Mouse (Mus musculus): ENCODE measurements around the gene G430095P16Rik.

G430095P16Rik gene

DNA sequence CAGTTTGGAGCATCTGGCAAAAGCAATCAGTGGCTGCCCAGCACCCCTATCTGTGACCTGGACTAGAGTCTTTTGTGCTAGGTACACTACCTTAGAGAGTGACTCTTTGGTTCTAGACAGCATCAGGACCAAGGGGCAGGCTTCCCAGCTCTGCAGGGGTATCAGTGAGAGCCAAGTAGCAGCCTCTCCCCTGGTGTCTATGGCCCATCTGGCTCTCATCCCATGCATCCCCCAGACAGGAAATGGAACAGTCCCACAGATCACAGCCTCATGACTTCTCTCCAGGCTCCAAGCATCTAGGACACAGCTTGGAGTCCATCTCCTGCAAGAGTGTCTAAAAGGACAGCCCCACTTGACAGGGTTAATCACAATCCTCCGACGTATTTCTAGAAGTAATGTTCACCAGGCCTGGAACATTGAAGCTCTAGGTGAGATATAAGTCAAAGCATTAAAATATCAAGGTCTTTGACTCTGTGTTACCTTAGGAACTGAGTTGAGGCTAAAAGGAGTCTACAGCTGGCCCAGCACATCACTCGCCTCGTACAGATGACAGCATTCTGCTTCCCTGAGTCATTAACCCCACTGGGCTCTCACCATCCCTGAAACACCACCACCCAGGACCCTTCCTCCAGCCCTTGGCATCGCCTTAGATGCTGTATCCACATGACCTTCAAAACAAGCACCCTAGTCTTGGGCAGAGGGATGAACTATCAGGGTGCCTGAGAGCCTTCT is 3.7 kb upstream of the G430095P16Rik start:
- no peak for DNase-seq (ENCODE audit: low read depth, low spot score)

DNA sequence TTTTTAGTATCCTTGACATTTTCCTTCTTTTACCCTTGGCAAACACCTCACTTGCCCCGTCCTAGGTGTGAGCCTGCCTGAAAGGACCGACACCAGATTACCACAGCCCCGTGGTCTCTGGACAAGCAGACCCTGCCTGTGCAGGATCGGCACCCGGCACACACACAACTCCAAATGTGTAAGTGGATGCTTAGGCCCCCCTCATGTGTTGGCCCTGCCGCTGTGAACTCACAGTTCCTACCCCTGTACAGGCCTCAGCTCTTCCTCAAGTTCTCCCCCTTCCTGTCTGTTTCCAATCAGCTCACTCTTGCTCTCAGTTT is 317 bp upstream of the G430095P16Rik start:
- no peak for DNase-seq (ENCODE audit: low read depth, low spot score)

DNA sequence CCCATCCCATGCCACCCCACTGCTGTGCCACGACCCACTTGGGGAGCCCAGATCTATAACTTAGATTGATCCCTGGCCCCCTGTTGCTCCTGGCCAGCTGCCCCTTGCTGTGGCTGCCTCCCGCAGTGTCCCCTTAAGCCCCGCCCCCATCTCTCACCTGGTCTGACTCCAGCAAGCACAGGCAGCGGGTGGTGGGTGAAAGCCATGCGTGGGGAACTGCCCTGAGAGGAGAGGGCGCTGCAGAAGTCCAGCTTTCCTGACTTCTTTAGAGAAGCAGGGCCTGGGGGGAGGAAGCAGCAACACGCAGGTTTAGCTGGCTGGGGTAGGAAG is 729 bp downstream of the G430095P16Rik start:
- no peak for DNase-seq (ENCODE audit: low read depth, low spot score)

DNA sequence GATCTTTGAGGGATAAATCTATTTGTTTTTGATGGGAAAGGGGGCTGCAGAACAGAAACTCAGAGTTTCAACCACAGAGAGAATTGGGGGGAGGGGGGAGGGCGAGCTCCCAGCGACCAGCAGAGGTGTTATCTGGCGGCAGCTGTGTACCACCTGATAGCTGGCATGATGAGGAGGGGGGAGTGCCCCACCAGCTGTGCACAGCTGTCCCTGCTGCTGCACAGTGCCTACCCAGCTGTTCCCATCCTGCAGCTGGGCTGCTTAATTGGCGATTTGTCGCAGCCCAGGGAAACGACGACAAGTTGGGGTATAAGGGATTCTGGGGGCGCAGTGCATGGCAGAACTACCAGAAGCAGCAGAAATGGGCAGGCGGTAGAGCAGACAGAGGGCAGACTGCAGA is 1.9 kb downstream of the G430095P16Rik start:
- no peak for DNase-seq (ENCODE audit: low read depth, low spot score)

DNA sequence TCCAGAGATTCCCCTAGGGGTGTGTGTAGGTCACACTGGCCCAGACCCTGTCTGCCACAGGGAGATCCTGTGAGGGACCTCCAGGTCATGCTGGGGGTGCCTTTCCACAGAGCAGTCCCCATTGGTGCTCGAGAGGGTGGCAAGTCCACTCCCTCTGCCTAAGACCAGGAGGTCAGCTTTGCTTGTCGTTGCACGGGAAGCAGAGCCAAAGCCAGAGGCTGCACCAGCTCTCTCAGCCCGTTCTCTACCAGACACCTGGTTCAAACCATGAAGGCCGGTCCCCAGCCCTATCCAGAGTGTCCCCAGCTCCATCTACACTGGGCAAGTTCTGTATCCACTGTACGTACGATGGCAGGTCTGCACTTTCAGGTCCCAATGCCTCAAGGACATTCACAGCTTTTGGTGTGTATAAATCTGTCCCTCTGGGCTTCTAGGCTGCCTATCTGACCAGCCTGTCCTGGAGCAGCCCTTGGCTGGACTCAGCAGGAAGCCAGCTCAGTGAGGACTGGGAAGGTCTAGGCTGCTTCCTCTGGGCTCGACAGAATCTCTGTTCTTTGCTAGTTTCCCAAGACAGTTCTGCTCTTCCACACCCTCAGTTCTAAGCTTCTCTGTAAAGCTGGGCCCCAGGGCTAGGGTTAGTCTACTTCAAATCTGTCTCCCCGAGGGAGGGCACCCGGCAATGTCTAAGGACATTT is 2.6 kb downstream of the G430095P16Rik start:
- DNase-seq (ENCODE audit: low read depth, low spot score), result no peak

DNA sequence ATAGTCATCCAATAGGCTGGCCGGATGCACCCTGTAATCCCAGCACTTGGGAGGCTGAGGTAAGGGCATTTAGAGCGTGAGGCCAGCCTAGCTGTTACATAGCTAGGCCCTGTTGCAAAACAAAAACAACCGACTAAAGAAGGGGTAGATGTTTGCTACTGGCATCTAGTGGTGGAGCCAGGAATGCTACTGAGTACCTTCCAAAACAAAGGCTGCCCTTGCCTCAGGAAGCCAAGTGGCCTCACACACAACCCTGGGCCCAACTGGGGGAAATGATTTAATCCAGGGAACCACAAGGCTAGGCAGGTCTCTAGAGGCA is 3.1 kb downstream of the G430095P16Rik start:
- DNase-seq (ENCODE audit: low read depth, low spot score), result no peak

DNA sequence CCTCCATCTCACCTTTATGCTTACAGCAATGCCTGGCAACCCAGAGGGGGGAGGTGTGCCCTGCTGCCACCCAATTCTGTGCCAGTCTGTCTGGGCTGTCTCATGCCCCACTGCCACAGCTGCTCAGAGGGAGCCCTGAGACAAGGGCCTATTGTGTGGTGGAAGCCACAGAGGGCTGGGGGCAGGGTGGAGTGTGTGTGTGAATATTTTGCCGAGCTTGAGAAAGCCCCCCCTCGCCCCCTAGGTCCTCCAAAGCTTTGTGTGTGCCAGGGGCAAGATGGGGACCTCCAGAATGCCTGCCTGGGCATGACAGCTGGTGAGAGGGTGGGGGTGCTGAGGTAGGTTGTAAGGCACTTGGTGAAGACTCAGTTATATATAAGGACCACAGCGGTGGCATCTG is 5.7 kb downstream of the G430095P16Rik start:
- no peak for DNase-seq (ENCODE audit: low read depth, low spot score)

DNA sequence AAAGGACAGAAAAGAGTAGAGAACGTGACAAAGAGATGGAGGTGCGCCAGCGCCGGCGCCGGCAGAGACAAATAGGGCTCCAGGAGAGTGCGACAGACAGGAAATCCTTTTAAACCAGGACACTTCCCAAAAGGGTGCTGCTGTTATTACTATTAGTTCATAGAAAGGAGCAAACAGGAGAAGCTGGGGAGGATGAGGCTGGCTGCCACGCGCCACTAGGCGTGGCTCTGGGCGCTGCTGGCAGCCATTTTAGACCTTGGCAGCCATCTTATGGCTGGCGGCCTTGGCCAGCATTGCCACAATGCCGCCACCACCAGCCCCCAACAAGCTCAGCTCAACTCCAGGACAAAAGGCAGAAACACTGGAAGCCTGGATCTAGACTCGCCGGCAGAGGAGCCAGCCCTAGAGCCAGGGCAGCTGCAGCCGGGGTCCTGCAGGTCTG is 7.1 kb downstream of the G430095P16Rik start:
- no peak for DNase-seq (ENCODE audit: low read depth, low spot score)

DNA sequence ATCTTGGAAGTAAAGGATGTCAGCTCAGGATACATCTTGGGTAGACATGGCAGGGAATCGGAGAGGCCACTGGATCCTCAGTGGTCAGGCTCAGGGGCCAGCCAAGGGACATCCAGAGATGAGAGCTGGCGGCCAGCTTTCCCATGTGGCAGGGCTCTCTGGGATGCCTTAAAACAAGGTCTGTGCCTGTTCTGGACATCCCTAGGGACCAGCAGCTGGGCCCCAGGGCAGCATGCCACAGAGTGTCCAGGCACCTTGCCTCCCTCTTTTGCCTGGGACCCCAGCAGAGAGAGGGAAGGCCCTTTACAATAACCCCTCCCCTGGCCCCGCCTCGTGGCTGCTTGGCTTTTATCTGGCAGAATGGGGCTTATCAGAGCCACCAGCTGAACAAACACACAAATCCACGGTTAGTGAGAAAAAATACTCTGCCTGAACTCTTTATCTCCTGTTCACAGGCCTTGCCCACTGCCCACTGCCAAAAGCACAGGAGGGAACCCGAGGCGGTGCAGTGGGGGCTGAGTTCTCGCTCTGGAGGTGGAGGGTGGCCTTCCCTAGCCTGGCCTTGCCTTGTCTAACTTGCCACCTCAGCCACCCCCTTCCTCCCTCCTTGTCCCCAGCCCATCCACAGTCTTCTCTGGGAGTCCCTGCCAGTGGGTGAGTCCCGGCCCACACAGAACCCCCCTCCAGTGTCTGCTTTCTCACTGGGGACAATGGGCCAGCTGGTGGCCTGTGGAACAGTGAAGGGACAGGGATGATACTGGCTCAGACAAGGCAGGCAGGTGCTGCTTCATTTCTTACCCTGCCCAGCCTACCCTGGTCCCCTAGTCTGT is 7.9 kb downstream of the G430095P16Rik start:
- no peak for DNase-seq (ENCODE audit: low read depth, low spot score)

DNA sequence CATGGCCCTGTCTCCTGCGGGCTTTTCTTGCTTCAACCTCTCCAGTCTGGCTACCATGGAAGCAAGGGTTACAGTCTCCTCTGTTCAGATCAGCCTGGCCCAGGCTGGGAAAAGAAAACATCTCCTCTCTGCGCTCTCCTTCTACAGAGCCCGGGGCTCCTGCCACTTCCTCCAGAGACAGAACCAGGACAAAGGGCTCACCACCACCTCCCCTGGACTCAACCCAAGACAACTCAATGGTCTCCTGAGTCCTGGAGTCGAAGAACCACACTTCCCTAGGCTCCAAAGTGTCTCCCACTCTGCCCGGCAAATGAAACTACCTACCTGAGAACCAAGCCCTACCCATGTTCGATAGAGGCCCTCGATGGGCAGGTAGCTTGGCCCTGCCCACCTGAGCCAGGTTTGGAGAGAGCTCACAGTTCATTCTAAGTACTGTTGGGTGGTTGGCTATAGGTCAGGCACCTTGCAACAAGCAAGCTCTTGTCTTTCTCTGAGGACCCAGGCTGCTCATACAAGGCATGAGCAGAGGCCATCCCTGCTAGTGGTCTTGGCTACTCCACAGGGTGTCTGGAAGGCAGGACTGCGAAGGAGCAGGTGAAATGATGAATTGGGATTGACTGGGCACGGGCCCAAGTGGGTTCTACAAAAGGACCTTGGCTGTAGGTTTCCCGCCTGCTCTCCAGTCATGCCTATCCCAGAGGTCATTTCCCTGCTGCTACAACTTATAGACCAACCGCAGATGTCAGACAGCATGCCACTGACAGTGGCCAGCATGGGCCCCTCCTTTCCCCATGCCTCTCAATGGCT is 8.8 kb downstream of the G430095P16Rik start:
- DNase-seq (ENCODE audit: low read depth, low spot score), result no peak

DNA sequence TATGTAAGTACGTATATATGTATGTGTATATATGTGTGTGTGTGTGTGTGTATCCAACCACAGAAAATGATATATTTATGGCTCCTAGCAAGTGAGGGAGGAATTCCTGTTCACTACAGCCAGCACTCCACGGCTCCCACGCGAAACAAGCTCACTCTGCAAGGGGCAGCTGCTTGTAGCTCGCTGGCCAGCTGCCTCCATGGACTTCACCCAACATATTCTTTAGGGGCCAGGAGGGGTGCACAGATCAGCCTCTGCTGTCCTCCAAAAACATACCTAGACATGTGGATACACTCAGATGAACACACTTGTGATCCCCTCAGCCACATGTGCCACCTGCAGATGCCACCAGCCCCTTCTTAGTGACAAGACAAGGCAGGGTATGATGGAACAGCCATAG is 9.7 kb downstream of the G430095P16Rik start:
- no peak for DNase-seq (ENCODE audit: low read depth, low spot score)

DNA sequence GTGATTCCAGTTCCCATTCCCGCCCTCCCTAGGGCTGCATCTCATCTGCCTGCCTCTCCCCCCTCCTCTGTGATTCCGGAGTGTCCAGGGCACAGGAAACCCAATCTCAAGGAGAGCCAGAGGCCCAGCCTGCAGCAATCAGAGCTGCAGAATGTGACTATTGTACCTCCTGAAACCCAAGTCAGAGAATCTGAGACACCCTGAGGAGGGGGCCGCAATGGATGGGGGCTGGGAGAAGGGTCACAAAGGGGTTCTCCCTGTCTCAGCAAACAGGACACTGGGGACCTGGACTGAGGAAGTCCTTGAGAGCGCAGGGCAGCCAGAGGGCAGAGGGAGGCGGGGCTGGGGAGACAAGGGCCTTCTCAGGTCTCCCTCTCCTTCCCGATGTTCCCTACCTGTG is 10.2 kb downstream of the G430095P16Rik start:
- DNase-seq (ENCODE audit: low read depth, low spot score), result no peak

DNA sequence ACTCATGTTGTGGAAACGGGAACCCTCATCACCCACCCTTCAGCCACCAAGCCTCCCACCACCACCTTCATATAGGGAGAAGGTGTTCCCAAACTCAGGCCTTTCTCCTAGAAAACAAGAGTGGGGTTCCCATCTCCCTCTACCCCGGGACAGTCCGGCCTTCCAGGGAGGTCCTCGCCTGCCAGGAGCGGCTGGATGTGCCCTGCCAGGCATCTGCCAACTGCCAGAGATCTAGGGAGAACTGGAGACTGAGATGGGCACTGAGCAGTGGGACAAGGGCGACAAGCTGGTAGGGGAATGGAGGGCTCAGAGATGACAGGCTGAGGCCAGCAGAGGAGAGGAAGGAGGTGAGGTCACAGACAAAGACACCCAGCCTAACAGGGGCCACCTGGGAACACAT is 11.2 kb downstream of the G430095P16Rik start:
- no peak for DNase-seq (ENCODE audit: low read depth, low spot score)

DNA sequence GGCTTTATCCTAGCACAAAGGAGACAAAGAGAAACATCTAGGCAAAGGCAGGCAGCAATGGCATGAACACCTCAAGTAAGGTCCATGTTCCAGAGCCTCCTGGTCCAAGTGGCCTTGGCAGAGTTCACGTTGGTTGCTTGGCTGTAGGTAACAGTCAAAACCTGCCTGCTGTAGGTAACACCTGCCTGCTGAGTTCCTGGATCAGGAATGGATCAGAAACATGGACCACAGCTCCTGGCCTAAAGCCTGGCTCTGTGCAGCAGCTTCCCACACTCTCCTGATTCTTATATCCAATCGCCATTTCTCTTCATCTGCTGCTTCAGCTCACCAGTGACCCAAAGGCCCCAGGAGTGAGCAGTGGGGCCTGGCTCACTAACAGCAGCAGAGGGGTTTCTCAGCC is 11.9 kb downstream of the G430095P16Rik start:
- DNase-seq (ENCODE audit: low read depth, low spot score), result no peak

DNA sequence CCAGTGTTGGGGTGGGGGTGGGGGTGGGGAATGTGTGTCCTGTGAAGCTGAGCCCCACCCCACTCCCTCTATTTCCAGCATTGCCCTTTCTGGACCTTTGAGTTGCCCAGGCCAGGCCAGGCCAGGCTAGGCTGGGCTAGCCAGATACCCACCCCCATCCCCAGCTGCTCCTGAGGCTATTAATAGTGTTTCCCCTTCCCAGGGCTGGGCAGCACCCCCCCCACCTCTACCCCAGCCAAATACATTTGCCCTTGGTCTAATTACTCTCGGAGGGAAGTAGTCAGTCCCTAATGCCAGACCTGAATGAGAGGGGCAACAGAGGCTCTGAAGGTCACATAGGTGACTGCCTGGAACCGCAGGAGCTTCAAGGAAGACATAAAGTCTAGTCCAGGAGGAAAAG is 12.8 kb downstream of the G430095P16Rik start:
- DNase-seq (ENCODE audit: low read depth, low spot score), result no peak

DNA sequence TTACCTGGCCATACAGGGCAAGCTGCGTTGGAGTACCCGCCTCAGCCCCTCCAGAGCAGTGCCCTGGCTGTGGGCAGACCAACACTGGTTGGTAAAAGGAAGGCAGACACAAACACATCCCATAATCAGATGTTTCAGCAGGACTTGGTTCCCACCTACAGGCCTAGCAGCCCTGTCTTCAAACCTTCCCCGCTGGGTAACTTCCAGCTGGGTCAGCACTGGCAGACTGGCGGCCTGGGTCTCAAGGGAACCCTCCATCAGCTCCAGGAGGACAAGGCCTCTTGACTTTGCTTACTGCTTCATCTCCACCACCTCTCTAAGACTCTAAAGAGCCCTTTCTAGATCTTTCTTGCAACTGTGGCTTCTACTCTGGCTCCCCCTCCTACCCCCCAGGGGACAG is 13.7 kb downstream of the G430095P16Rik start:
- DNase-seq (ENCODE audit: low read depth, low spot score), result no peak

DNA sequence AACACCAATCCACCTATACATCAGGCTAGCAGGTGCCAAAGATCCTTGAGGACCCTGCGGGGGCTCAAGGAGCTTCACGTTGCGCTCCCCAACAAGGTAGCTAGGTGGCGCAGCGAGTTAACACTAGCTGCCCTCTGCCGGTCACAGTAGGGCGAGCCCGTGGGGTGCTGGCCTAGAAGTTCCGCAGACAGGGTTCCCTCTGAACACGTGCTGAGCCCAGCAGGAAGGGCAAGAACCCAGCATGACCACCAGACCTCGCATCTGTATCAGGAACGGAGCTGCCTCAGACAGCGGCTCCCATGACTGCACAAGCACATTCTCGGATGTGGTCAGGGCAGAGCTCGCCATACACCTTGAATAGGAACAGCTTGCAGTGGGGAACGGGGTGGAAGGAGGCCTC is 14.8 kb downstream of the G430095P16Rik start:
- peak; percentile 58 for DNase-seq (ENCODE audit: low read depth, low spot score)

DNA sequence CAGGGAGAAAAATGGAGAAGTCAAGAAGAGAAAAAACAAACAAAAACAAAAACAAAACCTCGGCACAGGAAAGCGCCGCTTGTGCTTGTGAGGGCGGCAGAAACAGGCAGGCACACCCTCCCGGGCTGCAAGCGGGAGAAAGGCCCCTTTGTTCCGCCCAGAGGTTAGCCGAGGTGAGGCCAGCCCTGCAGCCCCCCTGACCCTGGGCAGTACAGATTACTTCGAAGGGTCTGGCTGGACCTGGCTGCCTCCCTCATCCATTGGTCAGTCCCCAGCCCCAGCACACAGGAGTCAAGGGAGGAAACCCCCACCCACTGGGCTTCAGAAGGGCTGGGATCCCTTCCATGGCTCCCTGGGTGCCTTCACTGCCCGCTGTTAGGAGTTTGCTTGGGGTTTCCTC is 15.5 kb downstream of the G430095P16Rik start:
- DNase-seq (ENCODE audit: low read depth, low spot score), result no peak

DNA sequence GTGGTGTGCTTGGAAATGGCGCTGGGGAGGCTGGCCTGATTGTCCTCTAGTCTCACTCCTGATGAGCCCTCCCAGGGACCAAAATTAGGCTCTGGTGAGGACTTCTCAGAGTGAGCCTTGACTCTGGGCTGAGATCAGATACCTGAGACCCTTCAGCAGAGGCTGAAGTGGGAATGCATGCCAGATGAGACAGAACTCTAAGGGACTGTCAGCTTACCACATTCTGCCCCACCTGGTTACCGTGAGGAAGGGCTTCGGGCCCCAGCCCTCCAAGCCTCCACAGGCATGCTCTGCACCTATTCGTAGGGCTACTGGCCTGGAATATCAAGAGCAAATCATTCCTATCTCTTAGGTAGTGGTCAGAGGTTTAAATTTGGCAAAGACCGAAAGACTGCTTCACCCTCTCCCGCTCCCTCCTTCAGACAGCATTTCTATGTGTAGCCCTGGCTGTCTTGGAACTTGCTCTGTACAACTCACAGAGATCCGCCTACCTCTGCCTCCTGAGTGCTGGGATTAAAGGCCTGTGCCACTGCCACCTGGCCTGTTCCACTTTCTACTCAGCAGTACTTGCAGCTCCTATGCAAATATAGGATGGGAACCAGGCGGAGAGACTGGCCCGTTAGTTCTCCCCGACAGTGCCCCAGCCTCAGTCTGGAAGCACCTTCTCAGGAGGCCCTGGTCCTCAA is 16.1 kb downstream of the G430095P16Rik start:
- no peak for DNase-seq (ENCODE audit: low read depth, low spot score)

DNA sequence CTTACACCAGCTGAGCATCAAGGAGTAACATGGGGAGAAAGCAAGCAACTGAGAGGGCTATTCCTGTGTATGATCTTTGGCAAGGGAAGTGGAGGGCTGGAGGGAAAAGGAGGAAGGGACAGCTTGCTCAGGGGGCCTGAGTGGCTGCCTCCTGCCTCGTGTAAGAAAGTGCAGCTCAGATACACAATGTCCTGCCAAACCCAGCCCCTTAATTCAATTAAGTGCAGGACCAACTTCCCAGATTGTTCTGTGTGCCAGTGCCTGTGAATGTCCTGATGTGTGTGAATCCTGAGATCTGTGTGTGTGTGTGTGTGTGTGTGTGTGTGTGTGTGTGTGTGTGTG is 16.6 kb downstream of the G430095P16Rik start:
- DNase-seq (ENCODE audit: low read depth, low spot score), result no peak

All from retina, adult 2 months (tissue).